Mouse (Mus musculus) limb, embryonic 15.5 days (tissue): ENCODE data around the gene Stk10. TPM values are rescaled to one million over a fixed set of nuclear protein-coding genes. Genes with fewer than 3 reads are reported as not detected.
A peak's percentile ranks its signal among the peaks of the same experiment; 100 is the strongest.

Source experiments
- ATAC-seq: fragments of 200-750 bp; cut with Nextera tagmentation; 2 replicates; pipeline ENCODE4 v1.8.0; 2017; ENCODE audit warnings: low read depth, moderate TSS enrichment; ENCODE audit not compliant: insufficient number of reproducible peaks, low FRiP score, low TSS enrichment
- H3K27ac ChIP-seq: fragments of 300-500 bp; sonication (generic); 2 replicates; pipeline ENCODE4 v1.5.1; 2015; ENCODE audit warnings: moderate library complexity, mild to moderate bottlenecking, inconsistent platforms
- H3K27me3 ChIP-seq: fragments of 300-500 bp; sonication (generic); 2 replicates; pipeline ENCODE4 v1.6.1; 2015; ENCODE audit warnings: inconsistent platforms
- H3K36me3 ChIP-seq: fragments of 300-500 bp; sonication (generic); 2 replicates; pipeline ENCODE4 v1.6.1; 2015; ENCODE audit warnings: inconsistent platforms
- H3K4me1 ChIP-seq: fragments of 300-500 bp; sonication (generic); 2 replicates; pipeline ENCODE4 v1.6.1; 2015; ENCODE audit warnings: inconsistent platforms
- H3K4me2 ChIP-seq: fragments of 300-500 bp; sonication (generic); 2 replicates; pipeline ENCODE4 v1.6.1; 2015; ENCODE audit warnings: mild to moderate bottlenecking, inconsistent platforms
- H3K4me3 ChIP-seq: fragments of 300-500 bp; sonication (generic); 2 replicates; pipeline ENCODE4 v1.5.1; 2015; ENCODE audit warnings: mild to moderate bottlenecking, inconsistent platforms
- H3K9ac ChIP-seq: fragments of 300-500 bp; sonication (generic); 2 replicates; pipeline ENCODE4 v1.6.1; 2015; ENCODE audit warnings: inconsistent platforms
- H3K9me3 ChIP-seq: fragments of 300-500 bp; sonication (generic); 2 replicates; pipeline ENCODE4 v1.6.1; 2016; ENCODE audit warnings: inconsistent platforms
- WGBS: fragments of 180-500 bp; shearing (Covaris S2); methylation state at CpG from one replicate; pipeline ENCODE4 v1.1.7; 2015; 5-methylcytosine and 5-hydroxymethylcytosine counted together
- polyA plus RNA-seq: library from polyadenylated mRNA; unstranded; fragments of >200 nt; fragmentation: Nextera tagmentation; extraction: Ambion mirVana; gene quantifications from 2 replicates; pipeline ENCODE4 v1.2.1, GENCODE M21; 2015

Stk10 gene
- polyA plus RNA-seq, 1 experiment from 2014 or later = 4.1 TPM

DNA sequence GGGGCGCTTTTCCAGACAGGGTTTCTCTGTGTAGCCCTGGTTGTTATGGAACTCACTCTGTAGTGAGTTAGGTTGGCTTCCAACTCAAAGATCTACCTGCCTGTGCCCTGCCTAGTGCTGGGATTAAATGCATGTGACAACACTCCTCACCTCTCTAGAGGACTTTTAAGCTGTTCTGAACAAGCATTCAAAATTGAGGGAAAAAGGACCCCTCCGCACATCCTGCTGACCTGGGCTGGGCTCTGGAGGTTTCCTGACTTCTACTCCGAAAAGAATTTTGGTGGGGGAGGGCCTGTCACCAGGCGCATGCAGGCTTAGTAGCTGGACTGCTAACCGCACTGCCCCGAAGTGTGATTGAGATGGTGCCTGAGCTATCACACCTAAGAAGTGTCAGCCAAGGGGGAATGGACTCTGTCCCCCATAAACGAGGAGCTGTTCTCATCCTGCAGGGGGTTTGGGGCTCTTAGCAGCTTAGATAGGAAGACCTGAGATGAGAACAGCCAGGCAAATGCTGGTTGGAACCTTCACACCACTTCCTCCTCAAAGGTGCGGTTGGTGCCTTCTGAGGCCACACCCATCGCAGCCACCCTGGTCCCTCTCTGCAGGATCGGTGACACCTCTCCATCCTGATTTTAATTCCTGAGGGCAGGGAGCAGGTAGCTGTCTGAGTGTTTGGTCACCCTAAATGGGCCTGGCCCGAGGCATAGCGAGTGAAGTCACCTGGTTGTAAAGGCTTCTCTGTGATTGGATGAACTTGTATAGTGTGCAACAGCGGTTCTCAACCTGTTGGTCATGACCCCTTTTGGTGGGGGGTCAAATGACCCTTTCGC is 20.4 kb downstream of the Stk10 start:
- peaks cover 55% of the 10 kb centered on the region for H3K4me1 ChIP-seq
- ATAC-seq = no peak

DNA sequence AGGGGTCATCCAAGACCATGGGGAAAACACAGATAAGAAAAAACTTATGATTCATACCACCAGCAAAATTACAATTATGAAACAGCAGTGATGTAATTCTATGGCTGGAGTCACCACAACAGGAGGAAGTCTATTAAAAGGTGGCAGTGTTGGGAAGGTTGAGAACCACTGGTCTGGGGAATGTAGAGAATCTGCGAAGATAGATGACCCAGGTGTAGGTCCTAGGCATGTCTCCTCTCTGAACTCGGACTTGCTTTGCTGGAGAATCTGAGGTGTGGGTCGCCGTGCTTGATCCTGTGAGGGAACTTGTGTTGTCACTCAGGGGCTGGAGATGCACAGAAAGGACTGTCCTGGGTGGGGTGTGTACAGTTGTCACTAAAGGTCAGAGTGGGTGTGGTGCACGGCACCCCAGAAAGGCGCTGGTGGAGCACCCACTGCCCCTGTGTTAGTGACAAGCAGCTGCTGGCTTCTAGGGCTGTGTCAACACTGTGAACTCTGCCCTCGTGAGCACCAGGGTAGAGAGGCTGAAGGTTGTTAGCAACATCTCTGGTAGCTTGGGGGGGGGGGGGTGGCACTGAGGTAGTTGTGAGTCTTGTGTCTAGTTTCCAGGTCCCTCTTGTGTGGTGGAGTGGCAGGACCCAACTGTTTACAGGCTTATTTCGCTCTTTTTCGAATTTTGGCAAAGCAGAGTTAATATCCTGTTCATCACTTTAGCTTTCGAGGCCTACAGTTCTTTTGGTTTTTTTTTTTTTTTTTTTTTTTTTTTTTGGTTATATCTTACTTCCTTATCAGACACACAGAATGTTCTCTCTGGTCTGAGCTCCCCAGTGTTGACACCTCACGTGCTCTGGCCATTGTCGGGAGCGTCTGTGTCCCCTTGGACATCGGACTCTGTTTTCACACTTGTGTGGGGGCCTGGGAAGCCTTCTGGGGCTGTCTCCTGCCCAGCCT is 21.3 kb downstream of the Stk10 start:
- no peaks in the 10 kb centered on the region for H3K27me3 ChIP-seq
- ATAC-seq = no peak
- WGBS = 87% methylated on average over 14 of the region's 14 CpGs
- no peaks in the 10 kb centered on the region for H3K9me3 ChIP-seq
- H3K4me3 ChIP-seq = no peak overlapping the region
- no peak overlapping the region for H3K9ac ChIP-seq
- no peaks in the 10 kb centered on the region for H3K36me3 ChIP-seq
- H3K4me1 ChIP-seq = peaks cover 52% of the 10 kb centered on the region
- no peak overlapping the region for H3K4me2 ChIP-seq
- H3K27ac ChIP-seq = no peak overlapping the region

More for the DNA sequence above, 20.4 kb downstream of the Stk10 start:
- Histone ChIP-seq H3K9ac (no peak overlapping the region), H3K4me3 (no peak overlapping the region), H3K4me2 (no peak overlapping the region), H3K9me3 (no peaks in the 10 kb centered on the region), H3K27me3 (no peaks in the 10 kb centered on the region), H3K36me3 (no peaks in the 10 kb centered on the region), H3K27ac (peak overlapping the region; percentile 84)
- 56% methylated on average over 14 of the region's 14 CpGs for WGBS

DNA sequence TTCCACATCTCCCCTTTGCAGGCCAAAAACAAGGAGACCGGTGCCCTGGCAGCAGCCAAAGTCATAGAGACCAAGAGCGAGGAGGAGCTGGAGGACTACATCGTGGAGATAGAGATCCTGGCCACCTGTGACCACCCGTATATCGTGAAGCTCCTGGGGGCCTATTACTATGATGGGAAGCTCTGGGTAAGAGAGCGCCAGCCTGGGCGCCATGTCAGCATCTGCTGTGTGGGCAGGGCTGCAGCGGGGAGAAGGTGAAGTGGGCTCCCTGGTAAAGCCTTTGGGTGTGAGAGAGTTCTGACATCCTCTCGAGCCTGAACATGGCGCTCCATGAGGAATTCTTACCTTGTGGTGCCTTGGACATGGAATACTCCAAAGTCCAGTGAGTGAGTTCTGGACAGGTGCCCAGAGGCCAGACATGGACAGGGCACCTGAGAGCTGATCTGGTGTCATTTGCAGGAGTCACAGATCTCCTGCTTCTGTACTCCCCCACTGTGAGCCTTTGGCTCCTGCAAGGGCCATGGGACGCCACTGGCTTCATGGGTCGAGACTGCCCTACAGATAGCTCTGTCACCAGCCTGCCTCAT is 22.1 kb downstream of the Stk10 start:
- Histone ChIP-seq H3K9ac (no peak overlapping the region), H3K27ac (no peak overlapping the region), H3K36me3 (no peaks in the 10 kb centered on the region), H3K4me1 (peaks cover 45% of the 10 kb centered on the region), H3K4me3 (no peak overlapping the region), H3K27me3 (no peaks in the 10 kb centered on the region), H3K4me2 (no peak overlapping the region), H3K9me3 (no peaks in the 10 kb centered on the region)
- 93% methylated on average over 12 of the region's 12 CpGs for WGBS
- ATAC-seq = no peak

DNA sequence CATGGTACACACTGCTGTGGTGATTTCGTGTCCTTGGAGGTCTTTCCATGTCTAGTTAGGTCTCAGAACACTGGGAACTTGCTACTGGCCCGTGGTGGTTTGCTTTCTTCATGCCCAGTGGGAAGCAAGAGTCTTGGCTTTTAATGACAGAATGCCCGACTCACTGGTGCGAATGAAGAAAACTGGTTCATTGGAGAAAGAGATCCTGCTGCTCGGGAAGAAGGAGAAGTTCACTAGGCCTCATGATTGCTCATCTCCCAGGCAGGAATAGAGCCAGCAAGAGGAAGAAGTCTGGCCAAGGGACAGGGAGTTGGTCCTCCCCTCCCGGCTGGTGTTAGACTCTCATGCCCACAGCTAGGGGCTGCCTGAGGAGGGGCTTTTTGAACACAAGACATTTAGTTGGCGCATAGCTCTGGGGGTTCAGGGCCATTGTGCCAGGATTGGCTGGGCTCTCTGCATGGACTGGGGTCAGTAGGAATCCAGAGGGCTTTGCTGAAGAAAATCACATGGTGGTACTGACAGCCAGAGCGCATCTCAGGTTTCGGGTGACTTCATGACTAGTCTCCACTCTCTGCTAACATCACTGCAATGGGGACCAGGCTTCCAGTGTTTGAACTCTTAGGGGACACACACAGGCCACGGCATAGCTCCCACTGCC is 23.4 kb downstream of the Stk10 start:
- no peak for ATAC-seq
- Histone ChIP-seq H3K27ac (0 out of 2 replicates have a peak overlapping the region, but pooled peaks have one; percentile 3), H3K9ac (no peak overlapping the region), H3K4me3 (no peak overlapping the region), H3K4me2 (no peak overlapping the region), H3K36me3 (no peaks in the 10 kb centered on the region), H3K4me1 (peaks cover 32% of the 10 kb centered on the region), H3K27me3 (no peaks in the 10 kb centered on the region), H3K9me3 (no peaks in the 10 kb centered on the region)
- WGBS = 78% methylated on average over 10 of the region's 10 CpGs

DNA sequence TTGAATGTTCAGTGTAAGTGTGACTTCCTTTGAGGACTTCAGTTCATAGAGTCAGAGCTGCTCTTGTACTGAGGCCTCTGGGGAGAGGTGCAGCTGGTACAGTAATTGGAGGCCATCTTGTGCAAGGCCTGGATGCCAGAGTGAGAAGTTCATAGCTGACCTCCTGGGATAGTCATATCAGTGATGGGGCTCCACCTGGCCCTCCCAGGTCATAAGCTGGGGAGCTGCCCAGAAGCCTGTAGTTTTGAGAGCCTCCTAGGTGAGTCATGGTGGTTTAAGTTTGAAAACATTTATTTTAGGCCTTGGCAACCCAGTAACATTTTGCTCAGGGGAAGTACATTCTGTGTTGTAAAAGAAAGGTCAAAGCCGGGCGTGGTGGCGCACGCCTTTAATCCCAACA is 24.9 kb downstream of the Stk10 start:
- Histone ChIP-seq H3K4me3 (no peak overlapping the region), H3K9me3 (no peaks in the 10 kb centered on the region), H3K9ac (no peak overlapping the region), H3K4me2 (no peak overlapping the region), H3K4me1 (peaks cover 24% of the 10 kb centered on the region), H3K27me3 (no peaks in the 10 kb centered on the region), H3K36me3 (no peaks in the 10 kb centered on the region), H3K27ac (no peak overlapping the region)
- WGBS = 96% methylated on average over 4 of the region's 4 CpGs
- ATAC-seq = no peak

DNA sequence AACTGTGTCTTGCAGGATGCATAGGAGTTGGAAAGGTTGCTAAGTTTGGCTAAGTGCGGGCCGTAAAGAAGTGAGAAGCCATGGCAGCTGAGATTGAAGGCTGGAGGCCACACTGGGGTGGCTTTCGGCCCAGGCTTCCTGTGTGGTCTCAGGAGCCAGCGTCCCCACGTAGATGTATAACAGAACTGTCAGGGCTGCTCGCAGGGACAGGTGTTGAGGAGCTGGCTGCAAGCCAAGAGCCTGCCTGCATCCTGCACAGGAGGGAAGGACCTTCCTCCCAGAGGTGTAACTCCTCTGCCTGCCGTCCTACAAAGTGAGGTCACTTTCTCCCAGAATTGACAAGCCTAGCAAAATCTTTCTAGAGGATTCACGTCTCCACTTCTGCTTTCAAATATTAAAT is 25.6 kb downstream of the Stk10 start:
- H3K27ac ChIP-seq = no peak overlapping the region
- H3K9me3 ChIP-seq = no peaks in the 10 kb centered on the region
- ATAC-seq = no peak
- peaks cover 24% of the 10 kb centered on the region for H3K4me1 ChIP-seq
- no peaks in the 10 kb centered on the region for H3K27me3 ChIP-seq
- H3K4me3 ChIP-seq = no peak overlapping the region
- WGBS = 16% methylated on average over 8 of the region's 8 CpGs
- no peak overlapping the region for H3K9ac ChIP-seq
- no peak overlapping the region for H3K4me2 ChIP-seq
- H3K36me3 ChIP-seq = no peaks in the 10 kb centered on the region

DNA sequence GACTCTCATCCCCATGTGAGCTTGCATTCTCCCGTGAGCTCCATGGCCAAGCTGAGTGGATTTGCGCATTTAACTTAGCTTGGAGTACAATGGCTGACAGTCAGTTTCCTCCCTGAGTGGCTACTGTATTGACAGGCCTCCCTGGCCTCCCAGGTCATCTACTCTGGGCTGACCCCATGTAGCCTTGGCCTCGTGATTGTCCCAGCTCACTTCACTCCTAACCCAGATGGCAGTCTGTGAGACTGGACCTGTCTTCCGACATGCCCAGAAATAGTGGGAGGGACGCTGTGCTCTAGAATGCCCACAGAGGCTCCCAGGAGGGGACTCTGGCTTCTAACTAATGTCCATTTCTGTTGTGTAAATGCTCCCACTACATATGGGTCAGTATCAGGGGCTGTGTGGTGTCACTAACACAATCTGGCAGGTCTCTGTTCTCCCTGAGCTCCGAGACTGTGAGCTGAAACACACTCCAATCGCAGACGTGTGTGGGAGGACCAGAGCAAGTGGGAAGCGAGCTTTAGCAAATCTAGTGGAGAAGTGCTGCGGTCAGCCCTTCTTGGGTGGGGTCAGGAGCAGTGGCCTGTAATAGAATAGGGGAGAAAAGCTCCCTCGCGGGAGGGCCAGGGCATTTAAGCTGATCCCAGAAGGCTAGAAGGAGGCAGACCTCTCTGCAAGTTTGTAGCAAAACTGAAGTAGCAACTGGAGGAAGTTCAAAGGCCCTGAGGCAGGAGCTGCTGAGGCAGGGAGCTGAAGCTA is 27.1 kb downstream of the Stk10 start:
- Histone ChIP-seq H3K27me3 (no peaks in the 10 kb centered on the region), H3K4me2 (no peak overlapping the region), H3K9ac (no peak overlapping the region), H3K4me3 (no peak overlapping the region), H3K36me3 (no peaks in the 10 kb centered on the region), H3K27ac (no peak overlapping the region), H3K4me1 (peaks cover 31% of the 10 kb centered on the region), H3K9me3 (no peaks in the 10 kb centered on the region)
- WGBS = 88% methylated on average over 12 of the region's 12 CpGs
- no peak for ATAC-seq

DNA sequence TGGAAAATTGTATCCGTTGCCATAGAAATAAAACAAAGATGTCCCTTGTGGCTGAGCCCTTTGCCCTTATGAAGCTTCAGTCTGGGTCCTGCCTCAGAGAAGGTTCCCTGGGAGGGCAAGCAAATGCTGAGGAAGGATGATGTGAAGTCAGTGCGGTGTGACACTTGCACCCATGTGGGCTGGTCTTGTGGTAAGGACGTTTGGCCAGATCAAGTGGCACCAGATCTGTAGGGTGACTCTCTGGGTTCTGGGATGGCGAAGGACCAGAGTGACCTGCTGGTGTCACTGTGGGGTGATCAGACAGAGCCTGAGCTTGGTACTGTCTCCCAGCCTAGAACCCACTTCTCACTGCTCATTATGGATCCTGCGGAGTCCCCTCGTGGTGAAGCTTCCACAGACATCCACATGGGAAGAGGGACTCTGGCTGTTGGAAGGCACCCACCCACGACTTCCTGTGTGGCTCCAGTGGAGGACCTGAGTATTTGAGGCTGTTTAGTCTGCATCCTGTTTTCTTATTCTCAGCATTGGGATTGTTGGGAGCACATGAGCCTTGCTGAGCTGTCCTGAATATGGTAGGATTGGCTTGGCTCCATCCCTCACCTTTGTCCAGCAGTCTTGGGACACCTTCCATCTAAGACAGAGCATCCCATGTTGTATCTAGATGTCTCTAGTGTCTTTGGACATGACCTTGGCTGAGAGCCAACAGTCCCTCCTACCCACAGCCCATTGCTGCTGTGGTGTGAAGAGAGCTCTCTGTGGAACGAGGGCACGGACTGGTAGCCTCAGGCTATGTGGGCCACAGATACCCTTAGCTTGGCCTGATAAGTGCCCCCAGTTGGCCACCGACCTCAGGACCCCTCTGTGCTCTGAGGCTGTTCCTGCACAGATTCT is 28.6 kb downstream of the Stk10 start:
- Histone ChIP-seq H3K4me3 (no peak overlapping the region), H3K27me3 (no peaks in the 10 kb centered on the region), H3K27ac (no peak overlapping the region), H3K4me1 (peaks cover 35% of the 10 kb centered on the region), H3K36me3 (no peaks in the 10 kb centered on the region), H3K9ac (no peak overlapping the region), H3K4me2 (no peak overlapping the region), H3K9me3 (no peaks in the 10 kb centered on the region)
- ATAC-seq = no peak
- WGBS = 76% methylated on average over 10 of the region's 10 CpGs

DNA sequence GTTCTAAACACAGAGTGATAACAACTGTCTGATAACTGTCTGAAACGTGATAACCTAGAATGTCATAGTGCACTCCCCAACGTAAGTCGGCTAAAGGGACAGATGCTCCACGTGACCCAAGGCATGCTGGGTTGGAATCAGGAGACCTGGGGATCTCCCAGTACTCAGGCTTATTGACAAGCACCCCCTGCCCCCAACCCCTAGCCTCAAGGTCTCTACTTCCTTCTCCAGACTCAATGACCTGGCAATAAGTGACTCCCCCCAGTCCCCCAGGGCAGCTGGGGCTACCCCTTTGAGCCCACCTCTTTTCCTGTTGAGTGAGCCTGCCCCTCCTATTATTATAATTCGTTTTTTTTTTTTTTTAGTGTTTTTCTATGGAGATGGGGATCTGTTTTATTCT is 29.6 kb downstream of the Stk10 start:
- Histone ChIP-seq H3K4me1 (peaks cover 35% of the 10 kb centered on the region), H3K27me3 (no peaks in the 10 kb centered on the region), H3K9ac (no peak overlapping the region), H3K36me3 (no peaks in the 10 kb centered on the region), H3K4me2 (no peak overlapping the region), H3K4me3 (no peak overlapping the region), H3K27ac (no peak overlapping the region), H3K9me3 (no peaks in the 10 kb centered on the region)
- 75% methylated on average over 5 of the region's 5 CpGs for WGBS
- no peak for ATAC-seq

DNA sequence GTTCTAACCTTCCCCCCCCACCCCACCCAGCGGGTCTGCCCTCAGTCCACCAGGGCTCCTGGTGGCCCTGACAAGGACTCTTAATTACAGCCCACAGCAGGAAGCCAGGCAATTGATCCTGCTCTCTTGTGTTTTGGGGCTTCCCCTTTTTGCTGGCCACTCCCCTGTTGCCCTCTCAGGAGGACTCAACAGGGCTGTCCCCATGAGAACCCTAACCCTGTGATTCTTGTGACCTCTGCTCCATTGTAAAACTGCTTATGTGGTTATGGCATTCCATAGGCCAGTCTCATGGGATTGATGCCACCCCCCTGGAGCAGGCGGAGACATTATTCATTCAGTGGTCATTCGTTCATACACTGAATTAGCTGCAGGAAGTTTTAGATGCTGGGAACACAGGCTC is 30.6 kb downstream of the Stk10 start:
- ATAC-seq = no peak
- Histone ChIP-seq H3K9ac (no peak overlapping the region), H3K9me3 (no peaks in the 10 kb centered on the region), H3K4me3 (no peak overlapping the region), H3K27me3 (no peaks in the 10 kb centered on the region), H3K4me2 (no peak overlapping the region), H3K27ac (no peak overlapping the region), H3K4me1 (peaks cover 32% of the 10 kb centered on the region), H3K36me3 (no peaks in the 10 kb centered on the region)
- 60% methylated on average over 3 of the region's 3 CpGs for WGBS
